Mouse (Mus musculus) thymus, postnatal 0 days (tissue): ENCODE data around the gene Aven. TPM values are rescaled to one million over a fixed set of nuclear protein-coding genes. Genes with fewer than 3 reads are reported as not detected.
A peak's percentile ranks its signal among the peaks of the same experiment; 100 is the strongest.
"Not testable (repeated sequence)": the region's sequence is repeated elsewhere in the genome, so short reads cannot be mapped to it uniquely, and the experiment has no call there.

Experiments used
- DNase-seq: peaks from one replicate; pipeline ENCODE4 v3.0.0-alpha.2; 2015; ENCODE audit warnings: low spot score
- polyA plus RNA-seq: library from polyadenylated mRNA; unstranded; fragments of >200 nt; fragmentation: Nextera tagmentation; extraction: Ambion mirVana; gene quantifications from 2 replicates; pipeline ENCODE4 v1.2.1, GENCODE M21; 2015

Gene Aven
- 5.2 and 6.0 TPM in 2 replicates for polyA plus RNA-seq

GRCm38 (mm10) chr2:112492856-112493538 lies at the start of gene Aven:
Aven (plus strand) TSS chr2:112492964.
- DNase-seq, result peak; percentile 71

GRCm38 (mm10) chr2:112443491-112443890 lies 49.3 kb upstream of the Aven start:
- no peak for DNase-seq

DNA sequence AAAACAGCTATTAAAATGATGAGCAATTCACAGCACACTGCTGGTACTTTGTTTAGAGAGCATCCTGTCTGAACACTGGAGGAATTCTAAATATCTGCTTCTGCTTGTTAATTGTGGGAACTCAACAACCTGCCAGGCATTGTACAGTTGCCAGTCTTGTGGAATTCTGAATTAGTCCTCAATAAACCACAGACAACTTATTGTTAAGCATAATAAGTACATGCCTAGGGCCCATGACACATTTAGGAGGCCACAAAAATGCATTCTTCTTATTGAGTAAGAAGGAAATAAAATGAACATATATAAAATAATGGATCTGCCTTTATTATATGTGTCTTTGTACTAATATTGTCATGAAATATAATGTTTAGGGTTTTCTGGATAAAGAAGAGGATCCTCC lies 47.3 kb upstream of the Aven start:
- DNase-seq, result no peak

GRCm38 (mm10) chr2:112448046-112448445 lies 44.7 kb upstream of the Aven start:
- not testable (repeated sequence) for DNase-seq

DNA sequence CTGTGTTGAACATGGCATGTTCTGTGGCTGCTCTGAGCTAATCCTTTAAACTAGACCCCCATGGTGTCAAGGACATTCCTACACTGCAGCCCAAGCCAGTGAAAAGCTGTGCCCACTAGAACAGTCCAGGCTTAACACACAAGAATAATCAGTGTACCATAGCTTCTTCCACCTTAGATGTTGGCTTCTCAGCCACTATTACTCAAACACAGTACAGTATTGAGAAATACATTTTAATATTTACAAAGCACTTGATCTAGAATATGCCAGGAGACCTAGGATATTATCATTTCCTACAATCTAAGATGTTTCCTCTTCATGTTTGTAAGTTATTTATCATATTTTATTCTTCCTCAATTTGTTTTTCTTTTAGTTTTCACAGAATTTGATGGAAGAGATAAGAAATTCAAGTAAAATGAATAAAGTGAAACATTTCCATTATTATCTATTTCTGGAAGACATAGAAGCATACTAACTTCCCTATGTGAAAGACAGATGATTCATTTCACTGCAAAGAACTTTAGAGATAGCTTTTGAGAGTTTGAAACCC lies 44.2 kb upstream of the Aven start:
- DNase-seq, result no peak

DNA sequence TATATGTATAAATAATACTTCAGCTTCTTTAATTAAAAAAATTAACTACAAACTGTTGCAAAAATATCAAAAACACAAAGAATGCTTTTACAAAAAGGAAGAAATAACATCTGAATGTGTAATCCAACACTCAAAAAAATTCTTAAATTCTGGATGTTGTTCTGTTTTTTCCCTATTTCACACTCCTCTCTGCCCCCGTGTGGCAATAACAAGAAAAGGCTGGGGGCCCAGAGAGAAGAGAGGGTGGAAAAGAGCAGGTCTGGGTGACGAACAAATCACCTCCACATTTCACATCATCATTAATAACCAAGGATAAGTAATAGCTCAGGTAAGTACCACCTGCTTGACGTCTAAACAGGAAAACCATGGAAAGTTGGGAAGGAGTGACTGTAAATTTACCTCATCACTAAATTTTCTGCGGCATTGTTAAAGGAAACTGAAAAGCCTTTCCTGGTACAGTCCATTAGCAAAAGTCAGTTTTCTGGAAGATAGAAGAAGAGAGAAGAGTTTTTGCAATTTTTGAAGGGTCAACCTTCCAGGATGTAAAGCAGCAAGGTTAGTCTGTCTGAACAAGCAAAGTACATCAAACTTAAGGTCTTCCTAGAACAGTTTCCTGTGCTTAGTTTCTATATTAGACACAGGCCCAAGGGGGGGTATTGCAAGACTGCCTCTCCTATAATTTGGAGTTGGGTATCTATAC lies 43.0 kb upstream of the Aven start:
- peak; percentile 33 for DNase-seq

- not testable (repeated sequence) for DNase-seq
These were observed 40.3 kb upstream of the Aven start for GRCm38 (mm10) chr2:112452513-112452912.

DNA sequence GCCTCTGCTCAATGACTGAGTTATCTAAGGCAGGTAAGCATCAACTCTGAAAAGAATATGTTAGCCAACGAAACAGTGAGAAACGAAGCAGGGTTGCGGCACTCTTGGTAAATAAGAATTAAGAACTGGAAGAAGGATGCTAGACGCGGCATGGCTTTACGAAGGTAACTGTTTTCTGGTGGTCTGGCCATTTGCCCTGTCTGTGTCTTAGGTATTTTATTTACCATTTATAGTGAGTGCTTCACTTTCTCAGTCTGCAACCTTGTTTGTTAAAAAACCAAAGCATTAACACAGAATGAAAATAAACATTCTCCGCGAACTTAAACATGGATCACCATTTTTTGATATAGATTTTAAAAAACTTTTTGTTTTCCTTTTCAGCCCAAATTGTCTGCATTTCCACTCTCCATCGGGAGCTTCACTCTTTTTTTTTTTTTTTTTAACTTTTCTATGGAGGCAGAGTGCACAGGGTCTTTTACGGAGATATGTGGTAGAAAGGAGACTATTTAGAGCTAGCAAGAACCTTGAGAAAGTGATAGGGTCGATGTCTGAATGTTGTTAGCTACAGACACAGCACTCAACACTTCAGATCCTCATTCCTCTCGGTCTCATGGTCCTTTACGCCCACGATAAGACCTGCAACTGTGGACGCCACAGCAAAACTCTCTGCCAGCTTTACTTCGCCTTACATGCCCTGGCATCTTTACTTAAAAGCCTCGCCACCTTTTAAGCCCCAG lies 38.5 kb upstream of the Aven start:
- DNase-seq, result no peak

DNA sequence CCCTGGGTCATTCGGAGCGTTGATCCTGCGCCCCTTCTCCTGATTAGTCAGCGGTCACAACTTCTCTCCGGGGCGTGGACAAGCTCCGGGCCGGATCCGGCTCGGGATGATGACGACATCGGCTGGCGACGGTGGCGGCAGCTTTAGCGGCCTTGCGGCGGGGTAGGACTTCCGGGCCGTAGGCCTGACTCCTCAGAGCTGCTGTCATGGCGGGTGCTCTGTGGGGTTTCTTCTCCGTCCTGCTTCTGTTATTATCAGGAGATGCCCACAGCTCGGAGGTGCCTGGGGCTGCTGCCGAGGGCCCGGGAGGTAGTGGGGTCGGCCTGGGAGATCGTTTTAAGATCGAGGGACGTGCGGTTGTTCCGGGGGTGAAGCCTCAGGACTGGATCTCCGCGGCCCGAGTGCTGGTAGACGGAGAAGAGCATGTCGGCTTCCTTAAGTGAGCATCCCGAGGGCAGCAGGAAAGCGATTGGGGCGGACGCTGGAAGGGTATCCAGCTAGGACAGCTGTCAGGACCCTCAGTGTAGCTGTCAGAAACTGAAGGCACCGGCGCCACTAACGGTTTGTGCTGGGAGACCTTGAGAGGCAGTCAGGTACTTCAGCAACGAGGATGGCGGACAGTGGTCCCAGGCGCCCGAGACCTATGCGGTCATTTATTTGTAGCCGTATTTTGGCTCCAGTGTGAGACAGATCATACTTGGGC lies 37.8 kb upstream of the Aven start, which contains the start of gene Emc7:
Gene Emc7, plus strand, starts transcription at position 136 of the 703 bp plus-strand sequence.
- DNase-seq, result peak; percentile 94

DNA sequence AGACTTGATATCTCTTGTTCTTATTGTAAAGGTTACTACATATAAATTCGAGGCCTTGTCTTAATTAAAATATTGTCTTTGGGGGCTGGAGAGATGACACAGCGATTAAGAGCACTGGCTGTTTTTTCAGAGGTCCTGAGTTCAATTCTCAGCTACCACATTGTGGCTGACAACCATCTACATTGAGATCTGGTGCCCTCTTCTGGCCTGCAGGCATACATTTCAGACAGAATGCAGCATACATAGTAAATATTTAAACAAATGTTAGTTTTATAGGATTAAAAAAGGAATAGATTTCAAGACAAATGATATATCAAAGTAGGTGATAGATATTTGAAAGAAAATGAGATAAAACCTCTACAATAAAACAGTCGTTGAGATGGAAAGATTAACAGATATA lies 32.2 kb upstream of the Aven start:
- DNase-seq, result no peak

GRCm38 (mm10) chr2:112469542-112469941 lies 23.2 kb upstream of the Aven start:
- no peak for DNase-seq

- DNase-seq, result no peak
These were observed 21.8 kb upstream of the Aven start for GRCm38 (mm10) chr2:112470961-112471381.

GRCm38 (mm10) chr2:112472076-112472475 lies 20.7 kb upstream of the Aven start:
- no peak for DNase-seq

DNA sequence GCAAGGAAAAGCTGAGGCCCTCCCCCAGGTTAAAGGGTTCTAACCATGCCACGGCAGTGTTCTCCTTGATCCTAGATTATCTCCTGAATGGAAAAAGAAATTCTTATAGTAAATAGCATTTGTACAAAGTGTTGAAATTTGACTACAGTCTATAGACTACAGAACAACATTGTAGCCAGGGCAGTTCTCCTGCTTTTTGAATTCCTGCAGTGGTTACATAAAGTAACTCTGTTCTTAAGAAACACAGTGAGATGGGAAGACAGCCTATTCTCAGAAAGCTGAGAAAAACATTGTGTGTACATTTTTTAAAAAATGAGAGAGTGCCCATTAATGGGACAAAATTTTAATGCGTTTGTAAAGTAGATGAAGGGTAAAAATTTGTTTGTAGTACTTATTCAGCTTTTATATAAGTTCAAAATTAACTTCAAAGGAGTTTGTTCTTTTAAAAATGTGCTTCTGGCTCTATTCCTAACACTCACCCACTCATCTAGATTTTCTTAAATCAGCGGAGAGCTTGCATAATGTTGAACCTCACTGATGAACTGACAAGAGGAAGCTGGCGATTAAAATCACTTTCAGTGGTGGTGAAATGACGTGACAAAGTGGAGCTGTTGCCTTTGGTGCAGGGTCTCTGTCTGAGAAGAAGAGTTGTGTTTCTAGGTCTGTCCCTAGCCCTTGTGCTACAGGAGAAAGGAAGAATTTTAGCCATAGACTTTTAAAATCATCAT lies 17.6 kb upstream of the Aven start:
- DNase-seq, result no peak

- no peak for DNase-seq
These were observed 16.2 kb upstream of the Aven start for GRCm38 (mm10) chr2:112476554-112476953.

- no peak for DNase-seq
These were observed 12.1 kb upstream of the Aven start, which contains the start of gene Chrm5 for GRCm38 (mm10) chr2:112480669-112481068. Chrm5 (minus strand) TSS chr2:112480769.

- DNase-seq, result peak; percentile 69
These were observed 11.2 kb upstream of the Aven start for GRCm38 (mm10) chr2:112481564-112481963.

DNA sequence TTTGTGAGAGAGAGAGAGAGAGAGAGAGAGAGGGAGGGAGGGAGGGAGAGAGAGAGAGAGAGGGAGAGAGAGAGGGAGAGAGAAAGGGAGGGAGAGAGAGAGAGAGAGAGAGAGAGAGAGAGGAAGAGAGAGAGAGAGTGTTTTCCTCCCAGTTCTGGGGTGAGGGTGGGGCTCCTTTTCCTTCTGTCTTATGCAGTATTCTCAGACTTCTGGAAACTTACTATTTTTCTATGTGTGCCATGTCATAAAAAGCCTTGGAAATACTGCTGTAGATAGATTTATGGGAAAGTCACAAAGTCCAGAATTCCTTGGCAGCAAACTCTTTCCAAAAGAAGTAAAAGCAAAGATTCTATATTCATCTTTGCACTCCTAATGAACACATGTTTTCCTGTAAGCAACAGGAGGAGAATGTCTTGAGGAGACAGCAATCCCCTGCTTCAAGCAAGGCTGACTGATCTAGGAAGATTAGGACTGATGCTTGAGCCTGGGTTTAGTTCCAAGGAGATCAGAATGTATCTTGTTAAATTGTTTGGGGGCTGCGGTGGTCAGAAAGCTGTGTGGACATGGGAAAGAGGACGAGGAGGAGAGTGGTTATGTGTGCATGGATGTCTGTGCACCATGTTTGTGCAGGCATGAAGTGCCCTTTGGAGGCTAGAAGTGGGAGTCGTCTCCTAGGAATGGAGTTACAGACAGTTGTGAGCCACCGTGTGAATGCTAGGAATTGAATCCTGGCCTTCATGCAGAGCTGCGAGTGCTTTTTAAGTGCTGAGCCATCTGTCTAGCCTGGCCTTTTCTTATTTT lies 10.0 kb upstream of the Aven start:
- no peak for DNase-seq

DNA sequence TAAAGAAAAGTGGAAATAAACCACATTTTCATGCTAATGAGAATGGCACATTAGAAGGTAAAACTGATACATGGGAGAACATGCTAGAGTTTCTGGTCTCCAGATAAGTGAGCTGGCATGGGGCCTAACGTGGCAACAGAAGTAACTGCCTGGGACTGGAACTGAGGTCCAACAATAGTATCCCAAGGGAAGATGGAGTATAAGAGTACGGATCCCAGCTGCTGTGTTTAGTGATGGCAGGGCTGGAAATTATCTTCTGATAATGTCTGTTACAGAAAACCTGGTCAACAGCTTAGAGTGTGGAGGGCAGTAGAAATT lies 9.5 kb upstream of the Aven start:
- DNase-seq, result no peak

DNA sequence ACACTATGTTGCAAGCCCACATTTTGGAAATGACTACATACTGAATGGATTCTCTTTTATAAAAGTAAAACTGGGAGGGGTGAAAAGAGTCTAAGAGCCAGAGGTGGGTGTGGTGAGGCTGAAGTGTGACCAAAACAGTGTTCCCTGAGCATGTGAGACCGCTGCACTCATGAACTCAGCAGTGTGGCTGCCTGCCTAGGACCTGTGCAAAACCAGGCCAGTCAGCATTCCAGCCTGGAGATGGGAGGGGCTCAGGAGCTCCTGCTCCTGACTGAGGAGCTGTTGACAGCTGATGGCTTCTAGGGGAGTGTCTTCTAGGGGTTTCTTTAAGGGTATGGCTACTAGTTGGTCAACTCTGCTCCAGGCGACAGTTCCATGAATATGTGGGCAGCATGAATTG lies 7.9 kb upstream of the Aven start:
- no peak for DNase-seq
